Mouse (Mus musculus): ENCODE measurements around the gene Sppl2c. TPM values are rescaled to one million over a fixed set of nuclear protein-coding genes. Genes with fewer than 3 reads are reported as not detected.

The Sppl2c gene
- total RNA-seq (2023; ENCODE audit: inconsistent age), result not detected in 4 replicates

GRCm38 (mm10) chr11:104186135-104186836 is at the start of gene Sppl2c:
Sppl2c (plus strand) TSS chr11:104186327.

GRCm38 (mm10) chr11:104231041-104231911 is 45.1 kb downstream of the Sppl2c start, which contains the start of gene Mapt:
Mapt (plus strand) TSS chr11:104231390.

Other genes with a start within 250 kb of the Sppl2c start
- gene Nsf, start 232.3 kb upstream of the Sppl2c start, total RNA-seq (2023; ENCODE audit: inconsistent age), result 158 to 169 TPM (median 162 TPM) in 4 replicates
- gene Arf2, start 219.6 kb upstream of the Sppl2c start, total RNA-seq (2023; ENCODE audit: inconsistent age), result 26.7 to 36.4 TPM (median 32.5 TPM) in 4 replicates
- gene Crhr1, start 53.5 kb upstream of the Sppl2c start, total RNA-seq (2023; ENCODE audit: inconsistent age), result not detected in 4 replicates
- gene Mapt, start 45.1 kb downstream of the Sppl2c start, total RNA-seq (2023; ENCODE audit: inconsistent age), result 0.24 TPM in 1 of 4 replicates, not detected in the others

Data from B cell, adult (primary cell).